In the genomic region with DNA sequence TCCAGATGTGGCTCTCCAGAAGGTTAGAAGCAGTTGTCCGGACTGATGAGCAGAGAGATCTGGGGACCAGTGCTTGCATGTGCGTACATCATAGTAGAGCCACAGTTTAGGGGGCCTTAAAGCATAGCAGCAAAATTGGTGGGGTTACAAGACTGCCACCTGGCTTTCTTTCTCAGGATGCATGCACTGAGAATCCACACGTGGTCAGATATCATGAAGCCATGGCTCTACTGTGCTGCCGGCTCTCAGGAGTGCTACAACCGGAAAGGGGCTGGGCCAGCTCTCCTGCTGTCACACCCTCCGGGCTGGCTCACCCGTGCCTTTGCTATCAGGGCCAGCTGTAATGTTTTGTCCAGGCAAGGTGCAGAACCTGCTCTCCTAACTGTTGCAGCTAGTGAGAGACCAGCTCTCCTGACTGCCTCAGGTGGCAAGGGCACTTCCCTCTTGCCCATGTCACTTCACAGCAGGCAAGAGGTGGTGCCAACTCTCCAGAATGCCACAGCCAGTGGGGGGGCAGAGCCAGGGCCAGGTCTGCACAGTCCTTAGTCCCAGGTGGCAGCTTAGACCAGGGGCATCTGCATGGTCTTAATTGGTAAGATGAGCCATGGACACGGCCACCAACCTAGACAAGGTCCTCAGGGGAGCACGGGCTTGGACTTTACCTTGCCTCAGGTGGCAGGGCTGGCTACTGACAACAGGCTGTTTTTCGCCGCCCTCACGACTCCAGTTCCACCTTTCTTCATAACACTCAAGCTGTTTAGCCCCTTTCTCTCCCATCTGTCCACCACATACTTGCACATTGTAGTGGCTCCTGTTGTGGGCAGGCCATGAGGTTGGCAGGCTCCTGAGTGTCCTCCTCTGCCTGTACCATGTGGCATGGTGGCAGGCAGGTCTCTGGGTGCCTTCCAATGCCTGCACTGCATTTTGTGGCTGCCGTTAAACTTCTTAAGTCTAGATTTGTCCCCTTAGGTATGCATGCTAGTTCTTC, we compare ENCODE assay signal across 8 mouse cellular contexts. TPM values are rescaled to one million over a fixed set of nuclear protein-coding genes. Genes with fewer than 3 reads are reported as not detected.
A peak's percentile ranks its signal among the peaks of the same experiment; 100 is the strongest.
DNase-seq lines count a peak whose midpoint lies in the region; ATAC-seq and TF ChIP-seq lines count a peak whose summit lies in the region.

No protein-coding gene starts in this region.

- no peaks in the 10 kb centered on the region for H3K9me3 ChIP-seq in midbrain, postnatal 0 days (ENCODE audit: low read length)
- H3K9me3 ChIP-seq in midbrain, embryonic 16.5 days (replicated peaks; ENCODE audit: control insufficient read depth, low read length, poor library complexity, severe bottlenecking): 0 out of 2 replicates have a peak, but pooled peaks cover 3% of the 10 kb centered on the region
- no peaks in the 10 kb centered on the region for H3K9me3 ChIP-seq in liver, embryonic 15.5 days (replicated peaks)
- H3K9me3 ChIP-seq in stomach, embryonic 16.5 days (replicated peaks; ENCODE audit: control insufficient read depth, low read length): no peaks in the 10 kb centered on the region

- H3K4me3 ChIP-seq in midbrain, postnatal 0 days (ENCODE audit: low read depth, low read length): no peak overlapping the region
- H3K4me3 ChIP-seq in midbrain, embryonic 16.5 days (ENCODE audit: low read depth, low read length): no peak overlapping the region
- no peak overlapping the region for H3K4me3 ChIP-seq in liver, embryonic 15.5 days (replicated peaks)
- no peak overlapping the region for H3K4me3 ChIP-seq in stomach, embryonic 16.5 days (replicated peaks; ENCODE audit: low read length)

- TF ChIP-seq CTCF in midbrain, postnatal 0 days (IDR thresholded peaks at IDR 0.05): peak; percentile 49

- intact Hi-C loops in left cerebral cortex, postnatal 36 days (cut with DNase I): no loop called here

- DNase-seq in midbrain, postnatal 0 days (ENCODE audit: low spot score): no peak
- DNase-seq in cerebellum, adult 11 months: peak; percentile 85
- peak; percentile 40 for DNase-seq in heart, postnatal 4 days
- DNase-seq in testis, postnatal 10 days (ENCODE audit: low spot score): no peak
- no peak for DNase-seq in left cerebral cortex, postnatal 36 days (ENCODE audit: low spot score in 2 of 2)

- no peaks in the 10 kb centered on the region for H3K4me1 ChIP-seq in midbrain, postnatal 0 days (ENCODE audit: insufficient read depth, low read length)
- no peaks in the 10 kb centered on the region for H3K4me1 ChIP-seq in midbrain, embryonic 16.5 days (ENCODE audit: control insufficient read depth, insufficient read depth, low read length)
- H3K4me1 ChIP-seq in liver, embryonic 15.5 days (replicated peaks): peaks cover 10% of the 10 kb centered on the region
- 0 out of 2 replicates have a peak, but pooled peaks cover 6% of the 10 kb centered on the region for H3K4me1 ChIP-seq in stomach, embryonic 16.5 days (ENCODE audit: control insufficient read depth, insufficient read depth, low read length)

- no peak overlapping the region for H3K27ac ChIP-seq in midbrain, postnatal 0 days (ENCODE audit: low read depth, low read length)
- H3K27ac ChIP-seq in midbrain, embryonic 16.5 days (ENCODE audit: low read length): no peak overlapping the region
- no peak overlapping the region for H3K27ac ChIP-seq in liver, embryonic 15.5 days (replicated peaks)
- peak overlapping the region; percentile 13; the same call in 1 of the 2 replicates for H3K27ac ChIP-seq in stomach, embryonic 16.5 days (ENCODE audit: low read length)

- H3K4me2 ChIP-seq in midbrain, postnatal 0 days (ENCODE audit: low read depth, low read length, poor library complexity, severe bottlenecking): no peak overlapping the region
- no peak overlapping the region for H3K4me2 ChIP-seq in midbrain, embryonic 16.5 days (ENCODE audit: low read length)
- no peak overlapping the region for H3K4me2 ChIP-seq in liver, embryonic 15.5 days
- H3K4me2 ChIP-seq in stomach, embryonic 16.5 days (ENCODE audit: low read depth, low read length): no peak overlapping the region

- no peaks in the 10 kb centered on the region for H3K36me3 ChIP-seq in midbrain, postnatal 0 days (ENCODE audit: insufficient read depth, low read length)
- H3K36me3 ChIP-seq in midbrain, embryonic 16.5 days (ENCODE audit: control insufficient read depth, insufficient read depth, low read length): no peaks in the 10 kb centered on the region
- H3K36me3 ChIP-seq in liver, embryonic 15.5 days (replicated peaks): no peaks in the 10 kb centered on the region
- no peaks in the 10 kb centered on the region for H3K36me3 ChIP-seq in stomach, embryonic 16.5 days (ENCODE audit: control insufficient read depth, insufficient read depth, low read length)

- WGBS in midbrain, postnatal 0 days: 73% methylated on average over 13 of the region's 13 CpGs
- WGBS in midbrain, embryonic 16.5 days: 75% methylated on average over 13 of the region's 13 CpGs
- WGBS in liver, embryonic 15.5 days (ENCODE audit: insufficient replicate concordance): 51% methylated on average over 13 of the region's 13 CpGs
- WGBS in stomach, embryonic 16.5 days: 61% methylated on average over 13 of the region's 13 CpGs

- H3K27me3 ChIP-seq in midbrain, postnatal 0 days (ENCODE audit: insufficient read depth, low read length): no peaks in the 10 kb centered on the region
- H3K27me3 ChIP-seq in midbrain, embryonic 16.5 days (ENCODE audit: control insufficient read depth, insufficient read depth, low read depth, low read length): no peaks in the 10 kb centered on the region
- peaks cover 16% of the 10 kb centered on the region for H3K27me3 ChIP-seq in liver, embryonic 15.5 days
- no peaks in the 10 kb centered on the region for H3K27me3 ChIP-seq in stomach, embryonic 16.5 days (ENCODE audit: control insufficient read depth, insufficient read depth, low read length)

- ATAC-seq in midbrain, postnatal 0 days (ENCODE audit: low FRiP score): no peak
- ATAC-seq in midbrain, embryonic 16.5 days: no peak
- ATAC-seq in liver, embryonic 15.5 days (ENCODE audit: insufficient read depth): peak; percentile 73
- peak; percentile 87 for ATAC-seq in stomach, embryonic 16.5 days (ENCODE audit: insufficient read depth, low FRiP score)

- H3K9ac ChIP-seq in midbrain, postnatal 0 days (replicated peaks; ENCODE audit: low read length, poor library complexity, severe bottlenecking): no peak overlapping the region
- H3K9ac ChIP-seq in midbrain, embryonic 16.5 days (ENCODE audit: low read depth, low read length): no peak overlapping the region
- H3K9ac ChIP-seq in liver, embryonic 15.5 days: no peak overlapping the region
- H3K9ac ChIP-seq in stomach, embryonic 16.5 days (ENCODE audit: low read length): no peak overlapping the region

RNA-seq across cellular contexts. Expression of a gene that starts 13.6 kb away (rescaled TPM):
- total RNA-seq in midbrain, postnatal 0 days (2014; rRNA removed): 10.5 and 11.5 TPM in 2 replicates
- 15.0 and 16.0 TPM in 2 replicates for polyA plus RNA-seq in midbrain, postnatal 0 days (2015; fragmentation: Nextera tagmentation; extraction: Ambion mirVana)
- polyA plus RNA-seq in midbrain, embryonic 16.5 days (2015; fragmentation: Nextera tagmentation; extraction: Ambion mirVana): 20.4 and 22.7 TPM in 2 replicates
- 10 to 100 TPM; 26.4 to 33.4 TPM for total RNA-seq in heart, postnatal 4 days (2021)
- 59.9 and 67.7 TPM in 2 replicates for polyA plus RNA-seq in liver, embryonic 15.5 days (2015; fragmentation: Nextera tagmentation; extraction: Ambion mirVana)
- polyA plus RNA-seq in stomach, embryonic 16.5 days (2015; fragmentation: Nextera tagmentation; extraction: Ambion mirVana): 25.7 and 28.9 TPM in 2 replicates
- total RNA-seq in left cerebral cortex, postnatal 36 days (2021): 10 to 100 TPM; 20.8 to 24.9 TPM

RNA-seq across cellular contexts. Expression of a gene that starts 29.0 kb away (rescaled TPM):
- 52.3 and 58.5 TPM in 2 replicates for total RNA-seq in midbrain, postnatal 0 days (2014; rRNA removed)
- 46.4 and 52.7 TPM in 2 replicates for polyA plus RNA-seq in midbrain, postnatal 0 days (2015; fragmentation: Nextera tagmentation; extraction: Ambion mirVana)
- polyA plus RNA-seq in midbrain, embryonic 16.5 days (2015; fragmentation: Nextera tagmentation; extraction: Ambion mirVana): 45.9 and 52.3 TPM in 2 replicates
- total RNA-seq in heart, postnatal 4 days (2021): 100 to 1,000 TPM; 111 to 115 TPM
- 11.7 and 12.3 TPM in 2 replicates for polyA plus RNA-seq in liver, embryonic 15.5 days (2015; fragmentation: Nextera tagmentation; extraction: Ambion mirVana)
- 30.8 and 36.0 TPM in 2 replicates for polyA plus RNA-seq in stomach, embryonic 16.5 days (2015; fragmentation: Nextera tagmentation; extraction: Ambion mirVana)
- total RNA-seq in left cerebral cortex, postnatal 36 days (2021): 10 to 100 TPM; 22.3 to 23.5 TPM

RNA-seq across cellular contexts. Expression of a gene that starts 59.2 kb away (rescaled TPM):
- 11.0 and 13.4 TPM in 2 replicates for total RNA-seq in midbrain, postnatal 0 days (2014; rRNA removed)
- polyA plus RNA-seq in midbrain, postnatal 0 days (2015; fragmentation: Nextera tagmentation; extraction: Ambion mirVana): 10.2 and 10.5 TPM in 2 replicates
- polyA plus RNA-seq in midbrain, embryonic 16.5 days (2015; fragmentation: Nextera tagmentation; extraction: Ambion mirVana): 13.9 and 14.7 TPM in 2 replicates
- 10 to 100 TPM; 13.8 to 14.9 TPM for total RNA-seq in heart, postnatal 4 days (2021)
- polyA plus RNA-seq in liver, embryonic 15.5 days (2015; fragmentation: Nextera tagmentation; extraction: Ambion mirVana): 5.4 TPM in 2 replicates
- polyA plus RNA-seq in stomach, embryonic 16.5 days (2015; fragmentation: Nextera tagmentation; extraction: Ambion mirVana): 11.2 and 11.5 TPM in 2 replicates
- 10 to 100 TPM; 13.0 to 16.0 TPM for total RNA-seq in left cerebral cortex, postnatal 36 days (2021)

Comparison
In these comparisons a context has a peak if more than half of its experiments do, and no peak if none do; other contexts are left out.
1. ATAC-seq: peak in liver, embryonic 15.5 days (single experiment) and stomach, embryonic 16.5 days (single experiment); none in midbrain, postnatal 0 days (single experiment) and midbrain, embryonic 16.5 days (single experiment).
2. DNase-seq: peak in cerebellum, adult 11 months (single experiment) and heart, postnatal 4 days (single experiment); none in midbrain, postnatal 0 days (single experiment), testis, postnatal 10 days (single experiment) and left cerebral cortex, postnatal 36 days (0 of 2).